Comparison of ENCODE assay signal across 9 mouse cellular contexts in genomic region chr11:51831962-51832909, GRCm38 (mm10). TPM values are rescaled to one million over a fixed set of nuclear protein-coding genes. Genes with fewer than 3 reads are reported as not detected.
A peak's percentile ranks its signal among the peaks of the same experiment; 100 is the strongest.
DNase-seq lines count a peak whose midpoint lies in the region; ATAC-seq and TF ChIP-seq lines count a peak whose summit lies in the region.
"Had no signal": no experiment of that assay in that cellular context is flagged by ENCODE, and none has a peak within 500 bp of the region (broad histone marks: within the 10 kb centered on the region; RNA-seq: fewer than 3 reads in every experiment).

No protein-coding gene starts in this region.

- H3K27me3 ChIP-seq in embryonic facial prominence, embryonic 15.5 days = no peaks in the 10 kb centered on the region
- no peaks in the 10 kb centered on the region for H3K27me3 ChIP-seq in liver, embryonic 12.5 days (replicated peaks)
- no peaks in the 10 kb centered on the region for H3K27me3 ChIP-seq in stomach, postnatal 0 days (ENCODE audit: control insufficient read depth, insufficient read depth, low read length)

- H3K9me3 ChIP-seq in embryonic facial prominence, embryonic 15.5 days (replicated peaks) = no peaks in the 10 kb centered on the region
- no peaks in the 10 kb centered on the region for H3K9me3 ChIP-seq in liver, embryonic 12.5 days (replicated peaks)
- no peaks in the 10 kb centered on the region for H3K9me3 ChIP-seq in stomach, postnatal 0 days (ENCODE audit: control insufficient read depth, low read length)
- H3K9me3 ChIP-seq: G1E had no signal

- WGBS in embryonic facial prominence, embryonic 15.5 days = 68% methylated on average over 4 of the region's 4 CpGs
- WGBS in liver, embryonic 12.5 days (ENCODE audit: insufficient replicate concordance) = 56% methylated on average over 4 of the region's 4 CpGs
- WGBS in stomach, postnatal 0 days = 63% methylated on average over 4 of the region's 4 CpGs

- no peak overlapping the region for H3K4me3 ChIP-seq in embryonic facial prominence, embryonic 15.5 days (replicated peaks)
- no peak overlapping the region for H3K4me3 ChIP-seq in liver, embryonic 12.5 days
- H3K4me3 ChIP-seq in stomach, postnatal 0 days (ENCODE audit: low read depth, low read length) = no peak overlapping the region

- ATAC-seq in embryonic facial prominence, embryonic 15.5 days (ENCODE audit: insufficient number of reproducible peaks, low FRiP score, low TSS enrichment, low read depth) = peak; percentile 24; the same call in 1 of the 2 replicates
- ATAC-seq in liver, embryonic 12.5 days = peak; percentile 68; the same call in 1 of the 2 replicates
- peak; percentile 65 for ATAC-seq in stomach, postnatal 0 days (ENCODE audit: low FRiP score, low TSS enrichment)

- TF ChIP-seq EP300 in stomach, postnatal 0 days (optimal IDR thresholded peaks at IDR 0.05) = no peak

- H3K27ac ChIP-seq in embryonic facial prominence, embryonic 15.5 days (replicated peaks) = no peak overlapping the region
- H3K27ac ChIP-seq in liver, embryonic 12.5 days = no peak overlapping the region
- H3K27ac ChIP-seq in stomach, postnatal 0 days (replicated peaks) = no peak overlapping the region

- no peak overlapping the region for H3K4me2 ChIP-seq in embryonic facial prominence, embryonic 15.5 days (replicated peaks)
- H3K4me2 ChIP-seq in liver, embryonic 12.5 days = no peak overlapping the region
- no peak overlapping the region for H3K4me2 ChIP-seq in stomach, postnatal 0 days (replicated peaks; ENCODE audit: low read depth)

- peaks cover 62% of the 10 kb centered on the region for H3K36me3 ChIP-seq in embryonic facial prominence, embryonic 15.5 days
- peaks cover 6% of the 10 kb centered on the region for H3K36me3 ChIP-seq in liver, embryonic 12.5 days
- H3K36me3 ChIP-seq in stomach, postnatal 0 days (ENCODE audit: control insufficient read depth, insufficient read depth, low read length) = peaks cover 17% of the 10 kb centered on the region

- no peak overlapping the region for H3K9ac ChIP-seq in embryonic facial prominence, embryonic 15.5 days
- 0 out of 2 replicates have a peak overlapping the region, but pooled peaks have one; percentile 17 for H3K9ac ChIP-seq in liver, embryonic 12.5 days
- H3K9ac ChIP-seq in stomach, postnatal 0 days (ENCODE audit: low read length) = no peak overlapping the region

- peak; percentile 27 for DNase-seq in gastrocnemius, postnatal 25 days
- no peak for DNase-seq in gastrocnemius, postnatal 4 days (ENCODE audit: low spot score in 2 of 2)
- peak; percentile 46 to 47 for DNase-seq in right cerebral cortex, postnatal 10 days (ENCODE audit: low spot score in 2 of 2)
- DNase-seq in right cerebral cortex, adult 18-20 months = no peak
- no peak for DNase-seq in stomach, postnatal 0 days (ENCODE audit: low spot score)
- no peak for DNase-seq in heart, postnatal 14 days

- intact Hi-C loops in heart, postnatal 14 days (cut with DNase I) = no loop called here

- TF ChIP-seq CTCF in stomach, postnatal 0 days (IDR thresholded peaks at IDR 0.05; ENCODE audit: low read depth) = no peak

- H3K4me1 ChIP-seq in embryonic facial prominence, embryonic 15.5 days = peaks cover 7% of the 10 kb centered on the region; the same call in 1 of the 2 replicates
- H3K4me1 ChIP-seq in liver, embryonic 12.5 days = peaks cover 35% of the 10 kb centered on the region
- H3K4me1 ChIP-seq in stomach, postnatal 0 days (replicated peaks; ENCODE audit: control insufficient read depth, insufficient read depth) = no peaks in the 10 kb centered on the region

RNA-seq across cellular contexts. Expression of gene Jade2, which starts 25.2 kb away (rescaled TPM):
- total RNA-seq in gastrocnemius, postnatal 25 days (2021) = 1 to 10 TPM; 2.3 to 3.5 TPM
- total RNA-seq in gastrocnemius, postnatal 4 days (2021) = 1 to 10 TPM; 2.1 to 2.2 TPM
- 2.5 and 2.6 TPM in 2 replicates for polyA plus RNA-seq in embryonic facial prominence, embryonic 15.5 days (2015; fragmentation: Nextera tagmentation; extraction: Ambion mirVana)
- polyA plus RNA-seq in liver, embryonic 12.5 days (2016; fragmentation: Nextera tagmentation; extraction: Ambion mirVana) = 0.92 and 0.95 TPM in 2 replicates
- 1.2 and 1.3 TPM in 2 replicates for polyA plus RNA-seq in stomach, postnatal 0 days (2015; fragmentation: Nextera tagmentation; extraction: Ambion mirVana)
- total RNA-seq in heart, postnatal 14 days (2021) = 1 to 10 TPM; 8.3 to 10.0 TPM

Comparison
In these comparisons a context has a peak if more than half of its experiments do, and no peak if none do; other contexts are left out.
1. DNase-seq: peak in gastrocnemius, postnatal 25 days (single experiment) and right cerebral cortex, postnatal 10 days (2 of 2); none in gastrocnemius, postnatal 4 days (0 of 2), right cerebral cortex, adult 18-20 months (single experiment), stomach, postnatal 0 days (single experiment) and heart, postnatal 14 days (0 of 2).
2. Peak in every context shown above with its lines, with median percentiles within 50 percentile points of each other: ATAC-seq.